Mouse (Mus musculus): Measurements from ENCODE around the gene Hsp90aa1.

DNA sequence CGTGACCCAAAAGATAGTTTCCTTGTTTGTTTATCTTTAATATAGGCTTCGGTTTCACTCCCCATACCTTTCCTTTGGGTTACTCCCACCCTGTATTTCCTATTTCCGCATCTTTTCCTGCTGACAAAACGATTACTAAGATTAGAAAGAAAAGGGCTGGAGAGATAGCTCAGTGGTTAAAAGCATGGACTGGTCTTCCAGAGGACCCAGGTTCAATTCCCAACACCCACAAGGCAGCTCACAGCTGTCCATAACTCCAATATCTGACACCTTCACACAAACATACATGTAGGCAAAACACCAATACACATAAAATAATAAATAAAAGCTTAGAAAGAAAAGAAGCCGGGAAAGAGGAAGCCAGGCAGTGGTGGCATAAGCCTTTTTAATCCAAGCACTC lies 5.1 kb downstream of the Hsp90aa1 start:
- no peak for TF ChIP-seq CTCF (IDR thresholded peaks at IDR 0.05; ENCODE audit: control insufficient read depth, insufficient read depth, insufficient read length)
- TF ChIP-seq MAX (IDR thresholded peaks at IDR 0.05): no peak
- no peak for TF ChIP-seq USF1 (IDR thresholded peaks at IDR 0.05; ENCODE audit: low read depth)
- TF ChIP-seq FOSL1 (IDR thresholded peaks at IDR 0.05; ENCODE audit: insufficient read depth, low read length, poor library complexity, severe bottlenecking): no peak
- no peak for TF ChIP-seq MYOD1 (IDR thresholded peaks at IDR 0.05; ENCODE audit: control insufficient read depth, insufficient read length, low read depth)
- TF ChIP-seq CEBPB (IDR thresholded peaks at IDR 0.05; ENCODE audit: low read depth): no peak
- TF ChIP-seq MYOG (IDR thresholded peaks at IDR 0.05; ENCODE audit: control insufficient read depth, extremely low read depth, insufficient read length): no peak

Measured in C2C12 (cell line).